Mouse (Mus musculus): ENCODE results near the gene Grem2.

Gene Grem2

GRCm38 (mm10) chr1:174788617-174789016 lies 133.0 kb downstream of the Grem2 start:
- no peak for DNase-seq (ENCODE audit: low read depth, low spot score)
